Mouse (Mus musculus) hindbrain, postnatal 0 days (tissue): ENCODE measurements around the gene Ndst4. TPM values are rescaled to one million over a fixed set of nuclear protein-coding genes. Genes with fewer than 3 reads are reported as not detected.

ENCODE experiments used
- ATAC-seq: fragments of 200-750 bp; cut with Nextera tagmentation; 2 replicates; pipeline ENCODE4 v1.8.0; 2017; ENCODE audit warnings: mild to moderate bottlenecking, moderate TSS enrichment, moderate library complexity
- DNase-seq: peaks from one replicate; pipeline ENCODE4 v3.0.0-alpha.2; 2015; ENCODE audit warnings: low spot score
- H3K27ac ChIP-seq: fragments of 300-500 bp; sonication (generic); 2 replicates; pipeline ENCODE4 v1.5.1; 2014; ENCODE audit warnings: mild to moderate bottlenecking
- H3K27me3 ChIP-seq: fragments of 300-500 bp; sonication (generic); 2 replicates; pipeline ENCODE4 v1.6.1; 2014; ENCODE audit warnings: low read length, mixed read lengths; ENCODE audit not compliant: insufficient read depth
- H3K36me3 ChIP-seq: fragments of 300-500 bp; sonication (generic); 2 replicates; pipeline ENCODE4 v1.6.1; 2014; ENCODE audit warnings: low read length, mixed read lengths; ENCODE audit not compliant: insufficient read depth
- H3K4me1 ChIP-seq: fragments of 300-500 bp; sonication (generic); 2 replicates; pipeline ENCODE4 v1.6.1; 2014; ENCODE audit warnings: antibody characterized with exemption, low read length, mixed read lengths; ENCODE audit not compliant: insufficient read depth
- H3K4me2 ChIP-seq: fragments of 300-500 bp; sonication (generic); 2 replicates; pipeline ENCODE4 v1.6.1; 2014; ENCODE audit warnings: low read depth, mild to moderate bottlenecking, low read length, moderate library complexity, mixed read lengths
- H3K4me3 ChIP-seq: fragments of 300-500 bp; sonication (generic); 2 replicates; pipeline ENCODE4 v1.5.1; 2014; ENCODE audit warnings: low read length
- H3K9ac ChIP-seq: fragments of 300-500 bp; sonication (generic); replicated peaks from 2 replicates; pipeline ENCODE4 v1.6.1; 2014; ENCODE audit warnings: mild to moderate bottlenecking, low read length, moderate library complexity, mixed read lengths
- H3K9me3 ChIP-seq: fragments of 300-500 bp; sonication (generic); 2 replicates; pipeline ENCODE4 v1.6.1; 2016; ENCODE audit warnings: low read length, mixed read lengths
- CTCF ChIP-seq: IDR thresholded peaks from 2 replicates; pipeline ENCODE4 v1.5.1; 2016; ENCODE audit warnings: antibody characterized with exemption, control low read depth, low read depth
- WGBS: fragments of 180-500 bp; shearing (Covaris S2); extraction: QIAGEN DNeasy Blood & Tissue Kit; methylation state at CpG from one replicate; pipeline ENCODE4 v1.1.7; 2014; 5-methylcytosine and 5-hydroxymethylcytosine counted together
- polyA plus RNA-seq: library from polyadenylated mRNA; unstranded; fragments of >200 nt; fragmentation: Nextera tagmentation; extraction: Ambion mirVana; gene quantifications from 2 replicates; pipeline ENCODE4 v1.2.1, GENCODE M21; 2015
- total RNA-seq: library from RNA; depleted of rRNA; stranded (reverse); fragments of >200 nt; gene quantifications from 2 replicates; pipeline ENCODE4 v1.2.3, GENCODE M21; 2014

Gene Ndst4
- total and polyA plus RNA-seq, 2 experiments from 2014 or later: 4.7 to 11.8 TPM

- no peaks in the 10 kb centered on the region for H3K9me3 ChIP-seq
- no peak overlapping the region for H3K4me2 ChIP-seq
- 73% methylated on average over 2 of the region's 2 CpGs for WGBS
- TF ChIP-seq CTCF: no peak
- ATAC-seq (no peak), DNase-seq (no peak)
- H3K4me3 ChIP-seq: no peak overlapping the region
- no peaks in the 10 kb centered on the region for H3K4me1 ChIP-seq
- H3K27me3 ChIP-seq: no peaks in the 10 kb centered on the region
- no peak overlapping the region for H3K9ac ChIP-seq
- H3K36me3 ChIP-seq: no peaks in the 10 kb centered on the region
- H3K27ac ChIP-seq: no peak overlapping the region
Observed at GRCm38 (mm10) chr3:125734945-125735344, 331.1 kb downstream of the Ndst4 start.

DNA sequence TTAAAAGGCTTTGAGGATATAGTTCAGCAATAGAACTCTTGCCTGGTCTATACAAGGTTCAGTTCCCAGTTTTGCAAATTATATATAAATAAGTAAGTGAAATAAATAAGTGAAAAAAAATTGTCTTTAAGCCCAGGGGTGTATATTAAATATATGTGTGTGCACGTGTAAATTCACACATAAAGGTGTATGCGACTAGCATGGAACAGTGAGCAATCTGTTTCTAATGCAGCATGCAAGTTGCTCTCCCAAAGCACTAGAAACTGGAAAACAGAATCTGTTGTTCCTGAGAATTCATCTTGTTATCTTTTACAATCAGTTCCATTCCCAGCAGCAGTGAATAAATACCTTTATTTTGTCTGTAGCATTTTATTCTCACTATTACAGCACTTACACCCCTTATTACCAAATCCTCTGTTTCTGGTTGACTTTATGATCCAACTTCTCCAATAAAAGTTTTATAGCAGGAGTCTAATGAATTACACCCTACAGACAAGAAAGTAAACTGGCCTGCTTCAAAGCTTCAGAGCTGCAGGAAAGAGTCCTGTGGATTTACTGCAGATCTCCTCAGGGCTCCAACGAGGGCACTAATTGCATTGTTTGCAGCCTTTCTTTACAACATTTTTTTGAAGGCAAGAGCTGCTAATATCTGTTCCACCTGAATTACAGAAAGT lies 340.7 kb downstream of the Ndst4 start:
- no peaks in the 10 kb centered on the region for H3K27me3 ChIP-seq
- H3K4me3 ChIP-seq: no peak overlapping the region
- no peak for TF ChIP-seq CTCF
- ATAC-seq (no peak), DNase-seq (no peak)
- no peaks in the 10 kb centered on the region for H3K36me3 ChIP-seq
- no peak overlapping the region for H3K27ac ChIP-seq
- no peaks in the 10 kb centered on the region for H3K4me1 ChIP-seq
- WGBS: 76% methylated on average over 3 of the region's 3 CpGs
- no peak overlapping the region for H3K4me2 ChIP-seq
- no peaks in the 10 kb centered on the region for H3K9me3 ChIP-seq
- H3K9ac ChIP-seq: no peak overlapping the region

DNA sequence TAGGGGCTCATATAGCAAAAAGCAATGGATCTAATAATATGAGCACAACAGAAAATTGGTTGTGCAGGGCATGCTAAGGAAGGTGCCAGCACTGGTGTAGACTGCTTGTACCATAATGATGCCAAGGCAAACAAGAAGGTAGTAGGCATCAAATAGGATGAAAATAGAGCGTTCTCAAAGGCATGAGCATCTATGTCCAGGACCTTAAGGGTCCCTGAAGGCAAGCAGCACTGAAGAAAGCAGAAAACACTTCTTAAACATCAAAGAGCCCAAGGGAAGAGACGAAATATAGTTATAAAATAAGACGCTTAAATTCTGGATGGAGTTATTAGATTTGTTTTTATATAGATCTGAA lies 341.2 kb downstream of the Ndst4 start:
- TF ChIP-seq CTCF: no peak
- no peak overlapping the region for H3K27ac ChIP-seq
- no peak overlapping the region for H3K9ac ChIP-seq
- no peaks in the 10 kb centered on the region for H3K36me3 ChIP-seq
- 78% methylated on average over 3 of the region's 3 CpGs for WGBS
- no peak overlapping the region for H3K4me3 ChIP-seq
- H3K9me3 ChIP-seq: no peaks in the 10 kb centered on the region
- DNase-seq (no peak), ATAC-seq (no peak)
- H3K4me2 ChIP-seq: no peak overlapping the region
- H3K4me1 ChIP-seq: no peaks in the 10 kb centered on the region
- no peaks in the 10 kb centered on the region for H3K27me3 ChIP-seq

DNA sequence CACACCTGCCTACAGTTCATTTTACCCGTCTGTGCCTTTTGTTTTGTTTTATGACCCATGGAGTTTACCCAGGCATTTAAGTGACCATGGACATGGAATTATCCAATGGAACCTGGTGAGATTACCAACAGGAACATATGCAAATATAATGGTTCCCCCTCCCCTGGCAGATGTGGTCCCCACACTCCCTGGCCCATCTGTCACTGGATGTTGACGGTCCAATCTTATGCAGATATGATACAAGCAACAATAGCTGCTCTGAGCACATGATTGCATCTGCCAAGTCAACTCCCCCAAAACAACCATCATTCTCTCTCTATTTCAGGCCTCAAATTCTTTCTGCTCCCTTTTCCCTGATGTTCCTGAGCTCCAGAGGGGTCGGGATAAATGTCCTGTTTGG lies 342.5 kb downstream of the Ndst4 start:
- Histone ChIP-seq H3K27me3 (no peaks in the 10 kb centered on the region), H3K9me3 (no peaks in the 10 kb centered on the region), H3K9ac (no peak overlapping the region), H3K27ac (no peak overlapping the region), H3K4me1 (no peaks in the 10 kb centered on the region), H3K4me2 (no peak overlapping the region), H3K4me3 (no peak overlapping the region), H3K36me3 (no peaks in the 10 kb centered on the region)
- DNase-seq (no peak), ATAC-seq (no peak)
- WGBS: 45% methylated on average over 3 of the region's 3 CpGs
- no peak for TF ChIP-seq CTCF

- H3K27me3 ChIP-seq: no peaks in the 10 kb centered on the region
- no peak overlapping the region for H3K27ac ChIP-seq
- H3K4me2 ChIP-seq: no peak overlapping the region
- no peak for TF ChIP-seq CTCF
- H3K4me1 ChIP-seq: no peaks in the 10 kb centered on the region
- H3K9me3 ChIP-seq: no peaks in the 10 kb centered on the region
- WGBS: 70% methylated on average over 1 of the region's 1 CpGs
- DNase-seq: no peak
- no peak overlapping the region for H3K4me3 ChIP-seq
- H3K9ac ChIP-seq: no peak overlapping the region
- H3K36me3 ChIP-seq: no peaks in the 10 kb centered on the region
- ATAC-seq: no peak
Observed at GRCm38 (mm10) chr3:125756911-125757310, 353.0 kb downstream of the Ndst4 start.

GRCm38 (mm10) chr3:125760711-125761110 lies 356.8 kb downstream of the Ndst4 start:
- TF ChIP-seq CTCF: no peak
- Histone ChIP-seq H3K36me3 (no peaks in the 10 kb centered on the region), H3K4me1 (no peaks in the 10 kb centered on the region), H3K27ac (no peak overlapping the region), H3K4me2 (no peak overlapping the region), H3K9ac (no peak overlapping the region), H3K4me3 (no peak overlapping the region), H3K9me3 (no peaks in the 10 kb centered on the region), H3K27me3 (no peaks in the 10 kb centered on the region)
- no peak for DNase-seq
- ATAC-seq: no peak
